Mouse (Mus musculus): Measurements from ENCODE around the gene Rheb. TPM values are rescaled to one million over a fixed set of nuclear protein-coding genes. Genes with fewer than 3 reads are reported as not detected.

The Rheb gene
- total and polyA plus RNA-seq, 3 experiments: 17.0 to 64.1 (median 46.2) TPM

GRCm38 (mm10) chr5:24778843-24779140, 63.6 kb downstream of the Rheb start:
- in situ Hi-C loops (cut with MboI; ENCODE audit: low pct_ligation_motif_present, low pct_unique_long_range_greater_than_20kb, low sequenced_read_pairs) (no loop called here), dilution Hi-C loops (cut with MboI; ENCODE audit: extremely low pct_ligation_motif_present, extremely low pct_unique_long_range_greater_than_20kb, low sequenced_read_pairs) (no loop called here)
- Histone ChIP-seq H3K27ac (ENCODE audit: insufficient read depth, low read depth) (no peak overlapping the region), H3K9ac (ENCODE audit: insufficient read depth, low read depth) (no peak overlapping the region), H3K36me3 (replicated peaks in 1 of 2; ENCODE audit: control insufficient read depth in 1 of 2, insufficient read depth in 1 of 2, low read length in 1 of 2) (no peaks in the 10 kb centered on the region), H3K4me3 (replicated peaks in 1 of 3; ENCODE audit: low read depth in 2 of 3, low read length in 2 of 3, poor library complexity in 1 of 3) (no peak overlapping the region), H3K27me3 (replicated peaks) (no peaks in the 10 kb centered on the region), H3K4me2 (ENCODE audit: insufficient read depth, low read depth, poor library complexity, severe bottlenecking) (no peak overlapping the region), H3K79me2 (replicated peaks; ENCODE audit: control insufficient read depth, extremely low read depth, insufficient read depth, poor library complexity, severe bottlenecking) (no peaks in the 10 kb centered on the region), H3K4me1 (ENCODE audit: control insufficient read depth in 1 of 2, insufficient read depth in 2 of 2) (peaks cover 5 to 17% of the 10 kb centered on the region in 2 experiments; a peak in 2 of 4 replicates), H3K9me3 (replicated peaks; ENCODE audit: low read length) (peaks cover 10% of the 10 kb centered on the region)
- no peak for DNase-seq (ENCODE audit: extremely low read depth)
- TF ChIP-seq ZKSCAN1 (IDR thresholded peaks at IDR 0.05; ENCODE audit: borderline replicate concordance, low read depth, low read length) (no peak), USF1 (IDR thresholded peaks at IDR 0.05; ENCODE audit: low read depth, low read length) (no peak), TCF12 (IDR thresholded peaks at IDR 0.05; ENCODE audit: low read depth, low read length) (no peak), MYC (IDR thresholded peaks at IDR 0.05; ENCODE audit: low read depth, low read length) (no peak), PAX5 (IDR thresholded peaks at IDR 0.05; ENCODE audit: low read length) (no peak), ETS1 (conservative IDR thresholded peaks at IDR 0.05; ENCODE audit: low read depth, low read length) (no peak), E2F4 (IDR thresholded peaks at IDR 0.05; ENCODE audit: insufficient replicate concordance, low read depth, low read length) (no peak), BHLHE40 (IDR thresholded peaks at IDR 0.05; ENCODE audit: low read depth, low read length) (no peak), NRF1 (IDR thresholded peaks at IDR 0.05; ENCODE audit: low read depth, low read length) (no peak), HCFC1 (IDR thresholded peaks at IDR 0.05; ENCODE audit: low read depth, low read length) (no peak), RAD21 (IDR thresholded peaks at IDR 0.05; ENCODE audit: low read depth, low read length) (no peak), SIN3A (IDR thresholded peaks at IDR 0.05; ENCODE audit: low read length) (no peak), MEF2A (IDR thresholded peaks at IDR 0.05; ENCODE audit: borderline replicate concordance, low read depth, low read length) (no peak), MAZ (IDR thresholded peaks at IDR 0.05; ENCODE audit: low read depth, low read length) (no peak), POLR2A (IDR thresholded peaks at IDR 0.05; ENCODE audit: low read depth, low read length) (no peak), SMC3 (IDR thresholded peaks at IDR 0.05; ENCODE audit: low read depth, low read length) (no peak), CHD2 (IDR thresholded peaks at IDR 0.05; ENCODE audit: low read length) (no peak), CTCF (conservative IDR thresholded peaks at IDR 0.05 in 1 of 2, IDR thresholded peaks at IDR 0.05 in 1 of 2; ENCODE audit: low read depth in 2 of 2, low read length in 2 of 2) (no peak), ZMIZ1 (IDR thresholded peaks at IDR 0.05; ENCODE audit: low read depth, low read length) (no peak), EP300 (IDR thresholded peaks at IDR 0.05; ENCODE audit: low read length) (no peak)

GRCm38 (mm10) chr5:24778082-24778842, 64.2 kb downstream of the Rheb start:
- no peak for DNase-seq (ENCODE audit: extremely low read depth)
- dilution Hi-C loops (cut with MboI; ENCODE audit: extremely low pct_ligation_motif_present, extremely low pct_unique_long_range_greater_than_20kb, low sequenced_read_pairs): no loop called here
- Histone ChIP-seq H3K27me3 (replicated peaks) (no peaks in the 10 kb centered on the region), H3K9me3 (replicated peaks; ENCODE audit: low read length) (peaks cover 7% of the 10 kb centered on the region), H3K27ac (ENCODE audit: insufficient read depth, low read depth) (no peak overlapping the region), H3K4me1 (ENCODE audit: control insufficient read depth in 1 of 2, insufficient read depth in 2 of 2) (peaks cover 5 to 17% of the 10 kb centered on the region in 2 experiments; a peak in 2 of 4 replicates), H3K4me2 (ENCODE audit: insufficient read depth, low read depth, poor library complexity, severe bottlenecking) (no peak overlapping the region), H3K36me3 (replicated peaks in 1 of 2; ENCODE audit: control insufficient read depth in 1 of 2, insufficient read depth in 1 of 2, low read length in 1 of 2) (no peaks in the 10 kb centered on the region), H3K4me3 (replicated peaks in 1 of 3; ENCODE audit: low read depth in 2 of 3, low read length in 2 of 3, poor library complexity in 1 of 3) (no peak overlapping the region), H3K9ac (ENCODE audit: insufficient read depth, low read depth) (no peak overlapping the region), H3K79me2 (replicated peaks; ENCODE audit: control insufficient read depth, extremely low read depth, insufficient read depth, poor library complexity, severe bottlenecking) (no peaks in the 10 kb centered on the region)
- TF ChIP-seq NELFE (IDR thresholded peaks at IDR 0.05; ENCODE audit: low read depth, low read length) (no peak), SIN3A (IDR thresholded peaks at IDR 0.05; ENCODE audit: low read length) (no peak), ZKSCAN1 (IDR thresholded peaks at IDR 0.05; ENCODE audit: borderline replicate concordance, low read depth, low read length) (no peak), RCOR1 (conservative IDR thresholded peaks at IDR 0.05; ENCODE audit: low read depth, low read length) (no peak), SMC3 (IDR thresholded peaks at IDR 0.05; ENCODE audit: low read depth, low read length) (no peak), ZC3H11A (IDR thresholded peaks at IDR 0.05; ENCODE audit: low read depth, low read length) (no peak), ELF1 (IDR thresholded peaks at IDR 0.05; ENCODE audit: low read depth, low read length) (no peak), RAD21 (IDR thresholded peaks at IDR 0.05; ENCODE audit: low read depth, low read length) (no peak), USF2 (conservative IDR thresholded peaks at IDR 0.05; ENCODE audit: low read depth, low read length) (no peak)
- in situ Hi-C loops (cut with MboI; ENCODE audit: low pct_ligation_motif_present, low pct_unique_long_range_greater_than_20kb, low sequenced_read_pairs): no loop called here
